Mouse (Mus musculus): ENCODE results near the gene Med16.

DNA sequence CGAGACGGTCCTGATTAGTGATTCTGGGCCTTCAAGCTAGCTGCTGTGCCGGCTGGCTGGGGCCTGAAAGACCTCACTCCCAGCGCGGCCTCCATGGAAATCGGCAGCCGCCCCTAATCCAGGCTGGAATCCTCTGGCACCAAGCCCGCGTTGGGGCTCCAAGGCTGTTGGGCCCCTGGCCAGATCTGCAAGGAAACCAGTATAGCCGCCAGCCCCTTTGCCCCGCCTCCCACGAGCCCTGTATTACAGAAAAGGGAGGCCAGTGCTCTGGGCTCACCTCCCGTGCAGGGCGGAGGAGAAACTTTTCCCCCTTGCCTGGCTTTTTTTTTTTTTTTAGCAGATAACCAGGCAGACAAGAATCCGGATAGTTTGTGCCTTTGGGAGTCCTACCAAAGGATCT is 55.3 kb downstream of the Med16 start:
- TF ChIP-seq CTCF (IDR thresholded peaks at IDR 0.05; ENCODE audit: extremely low read depth, insufficient read length, insufficient replicate concordance, low read depth, low read length) (no peak), POLR2A (IDR thresholded peaks at IDR 0.05; ENCODE audit: low read depth, low read length) (no peak; the same call in 1 of the 2 replicates)

All from small intestine, adult 2 months (tissue).